Mouse (Mus musculus): Measurements from ENCODE around the gene Aftph. TPM values are rescaled to one million over a fixed set of nuclear protein-coding genes. Genes with fewer than 3 reads are reported as not detected.

The Aftph gene
- 6.4 and 7.1 TPM in 2 replicates for polyA plus RNA-seq (2012; rRNA removed)

DNA sequence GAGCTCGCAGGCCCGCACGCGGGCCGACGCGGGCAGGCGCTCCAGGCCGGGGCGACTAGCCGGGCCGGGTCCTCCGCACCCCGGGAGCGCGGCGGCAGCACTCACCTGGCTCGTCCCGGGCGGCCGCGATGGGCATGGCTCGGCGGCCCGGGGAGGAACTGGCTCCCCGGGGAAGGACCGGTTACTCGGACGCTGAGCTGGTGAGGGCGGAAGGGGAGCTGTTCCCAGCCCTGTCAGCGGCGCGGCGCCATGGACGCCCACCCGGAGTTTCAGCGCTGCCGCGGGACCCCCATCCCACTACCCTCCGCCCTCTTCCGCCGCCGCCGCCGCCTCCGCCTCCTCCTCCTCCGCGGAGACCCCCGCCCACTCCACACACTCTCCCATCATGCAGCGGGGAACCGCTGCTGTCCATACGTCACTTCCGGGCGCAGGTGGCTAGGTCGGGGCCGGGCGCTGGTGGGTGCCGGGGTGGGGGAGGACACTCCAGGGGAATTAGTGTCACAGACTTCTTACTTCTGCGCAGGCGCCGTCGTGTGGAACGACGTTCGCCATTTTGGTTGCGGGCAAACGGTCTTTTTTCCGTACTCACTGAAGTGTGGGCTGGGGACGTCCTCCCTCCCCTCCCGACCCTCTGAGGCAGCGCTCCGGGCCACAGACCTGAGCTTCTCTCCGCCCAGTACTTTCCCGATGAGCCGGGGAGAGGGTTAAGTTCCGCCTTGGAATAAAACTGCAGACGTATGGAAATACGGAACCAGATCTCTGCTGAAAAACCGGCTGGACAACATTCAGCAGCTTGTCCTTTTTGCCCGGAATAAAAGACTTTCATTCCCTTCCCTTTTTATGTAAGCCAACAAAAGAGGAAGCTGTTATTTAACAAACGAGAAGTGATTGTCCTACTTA, at the start of gene Aftph:
TSS of gene Aftph (minus strand) at position 389 of the 900 bp plus-strand sequence.

Other genes with a start within 250 kb of the Aftph start
- gene Sertad2, start 198.3 kb downstream of the Aftph start, polyA plus RNA-seq (2012; rRNA removed), result 9.1 and 9.7 TPM in 2 replicates
- gene Lgalsl, start 89.5 kb upstream of the Aftph start, polyA plus RNA-seq (2012; rRNA removed), result 1.8 and 2.0 TPM in 2 replicates